Mouse (Mus musculus) CD4-positive, CD25-positive, alpha-beta regulatory T cell, adult 4 months (primary cell): ENCODE measurements around the gene Zbtb14. TPM values are rescaled to one million over a fixed set of nuclear protein-coding genes. Genes with fewer than 3 reads are reported as not detected.

Experiments used
- polyA plus RNA-seq, 2 experiments: library from polyadenylated mRNA; unstranded; fragments of 100-300 nt; shearing (Covaris generic); gene quantifications; one replicate each; pipeline ENCODE4 v1.2.1; 2017

Zbtb14 gene
- polyA plus RNA-seq, 2 experiments from 2014 or later: 16.3 to 19.6 TPM

Other genes with a start within 250 kb of the Zbtb14 start
- not detected for gene Akain1, start 56.3 kb downstream of the Zbtb14 start, polyA plus RNA-seq